Mouse (Mus musculus) embryonic fibroblast, embryonic 13.5 days (primary cell): ENCODE results near the gene Ergic1.

Source experiments
- CTCF ChIP-seq: IDR thresholded peaks from 2 replicates; pipeline ENCODE4 v1.5.1; 2011; ENCODE audit warnings: mild to moderate bottlenecking, control low read depth, low read length, moderate library complexity, borderline replicate concordance; ENCODE audit not compliant: insufficient read depth
- POLR2A ChIP-seq: IDR thresholded peaks from 2 replicates; pipeline ENCODE4 v1.6.1; 2011; ENCODE audit warnings: low read depth, mild to moderate bottlenecking, control low read depth, low read length, moderate library complexity

DNA sequence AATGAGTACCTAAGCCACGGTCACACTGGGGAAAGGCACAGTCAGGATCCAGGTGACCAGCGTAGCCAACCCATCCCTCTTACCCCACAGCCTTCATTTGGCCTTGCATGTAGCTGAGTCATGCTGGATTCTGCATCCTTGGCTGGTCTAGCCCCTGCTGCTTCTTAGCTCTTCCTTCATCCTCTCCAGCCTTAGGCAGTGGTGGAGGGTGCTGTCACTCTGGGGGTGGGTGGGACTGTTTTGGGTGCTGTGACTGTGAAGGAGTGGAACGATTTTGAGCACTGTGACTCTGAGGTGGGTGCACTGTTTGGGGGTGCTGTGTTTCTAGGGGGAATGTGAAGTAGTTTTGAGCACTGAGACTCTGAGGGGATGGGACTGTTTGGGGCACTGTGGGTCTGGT, 67.6 kb downstream of the Ergic1 start:
- TF ChIP-seq CTCF (no peak), POLR2A (no peak)
